Mouse (Mus musculus) kidney, postnatal 0 days (tissue): Measurements from ENCODE around the gene Acp7. TPM values are rescaled to one million over a fixed set of nuclear protein-coding genes. Genes with fewer than 3 reads are reported as not detected.

Experiments used
- ATAC-seq: fragments of 200-750 bp; cut with Nextera tagmentation; replicated peaks from 2 replicates; pipeline ENCODE4 v1.8.0; 2017; ENCODE audit warnings: low read depth, moderate number of reproducible peaks, moderate TSS enrichment, moderate library complexity; ENCODE audit not compliant: low FRiP score
- DNase-seq: peaks from one replicate; pipeline ENCODE4 v3.0.0-alpha.2; 2016; ENCODE audit warnings: low spot score
- H3K27ac ChIP-seq: fragments of 300-500 bp; sonication (generic); 2 replicates; pipeline ENCODE4 v1.5.1; 2014; ENCODE audit warnings: mild to moderate bottlenecking
- H3K27me3 ChIP-seq: fragments of 300-500 bp; sonication (generic); 2 replicates; pipeline ENCODE4 v1.6.1; 2014; ENCODE audit warnings: low read length, mixed read lengths; ENCODE audit not compliant: insufficient read depth
- H3K36me3 ChIP-seq: fragments of 300-500 bp; sonication (generic); 2 replicates; pipeline ENCODE4 v1.6.1; 2014; ENCODE audit warnings: low read length, mixed read lengths; ENCODE audit not compliant: insufficient read depth
- H3K4me1 ChIP-seq: fragments of 300-500 bp; sonication (generic); replicated peaks from 2 replicates; pipeline ENCODE4 v1.6.1; 2014; ENCODE audit warnings: antibody characterized with exemption, low read length, mixed read lengths; ENCODE audit not compliant: insufficient read depth
- H3K4me2 ChIP-seq: fragments of 300-500 bp; sonication (generic); 2 replicates; pipeline ENCODE4 v1.6.1; 2014; ENCODE audit warnings: mild to moderate bottlenecking, low read length, moderate library complexity, mixed read lengths
- H3K4me3 ChIP-seq: fragments of 300-500 bp; sonication (generic); replicated peaks from 2 replicates; pipeline ENCODE4 v1.5.1; 2014; ENCODE audit warnings: low read depth, low read length
- H3K9ac ChIP-seq: fragments of 300-500 bp; sonication (generic); 2 replicates; pipeline ENCODE4 v1.6.1; 2014; ENCODE audit warnings: low read depth, low read length
- H3K9me3 ChIP-seq: fragments of 300-500 bp; sonication (generic); replicated peaks from 2 replicates; pipeline ENCODE4 v1.6.1; 2016; ENCODE audit warnings: low read length, inconsistent platforms, mixed read lengths
- CTCF ChIP-seq: IDR thresholded peaks from 2 replicates; pipeline ENCODE4 v1.5.1; 2016; ENCODE audit warnings: antibody characterized with exemption, low read depth, mild to moderate bottlenecking, moderate library complexity
- WGBS: fragments of 180-500 bp; shearing (Covaris S2); extraction: QIAGEN DNeasy Blood & Tissue Kit; methylation state at CpG from one replicate; pipeline ENCODE4 v1.1.7; 2014; 5-methylcytosine and 5-hydroxymethylcytosine counted together
- polyA plus RNA-seq: library from polyadenylated mRNA; unstranded; fragments of >200 nt; fragmentation: Nextera tagmentation; extraction: Ambion mirVana; gene quantifications from 2 replicates; pipeline ENCODE4 v1.2.1, GENCODE M21; 2015

The Acp7 gene
- polyA plus RNA-seq, 1 experiment from 2014 or later, result not detected

DNA sequence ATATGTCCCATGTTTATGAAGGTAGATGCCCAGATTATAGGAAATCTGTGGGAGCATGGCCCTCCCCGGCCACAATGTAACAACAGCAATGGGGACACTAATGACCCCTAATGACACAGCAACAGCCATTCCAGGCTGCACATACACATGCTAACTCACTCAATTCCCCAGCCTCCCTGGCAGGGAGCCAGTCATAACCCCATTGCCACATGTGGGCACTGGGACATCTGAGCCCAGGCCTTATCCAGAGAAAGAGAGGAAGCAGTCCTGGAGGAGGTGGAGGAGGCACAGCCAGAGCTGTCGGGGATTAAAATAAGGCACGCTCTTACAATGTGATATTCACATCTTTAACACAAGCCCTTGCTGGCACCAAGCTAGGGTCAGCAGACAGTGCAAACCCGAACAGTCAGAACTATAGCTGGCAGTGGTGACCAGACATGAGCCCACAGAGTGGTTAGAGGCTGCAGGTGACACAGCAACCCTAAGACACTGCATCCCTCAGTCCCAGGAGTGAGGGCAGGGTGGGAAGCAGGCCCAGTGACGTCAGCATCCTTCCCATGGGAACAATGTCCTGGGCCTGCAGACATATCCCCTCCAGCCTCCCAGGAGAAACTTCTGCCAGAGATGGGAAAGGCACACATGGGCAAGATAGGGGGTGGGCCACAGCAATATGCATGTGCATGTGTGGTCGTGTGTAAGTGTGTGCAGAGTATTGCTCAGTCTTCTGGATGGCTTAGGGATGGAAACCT lies 44.3 kb downstream of the Acp7 start:
- ATAC-seq (no peak; the same call in 1 of the 2 replicates), DNase-seq (no peak)
- peaks cover 52% of the 10 kb centered on the region for H3K4me1 ChIP-seq
- H3K9me3 ChIP-seq, result no peaks in the 10 kb centered on the region
- H3K4me2 ChIP-seq, result no peak overlapping the region
- H3K4me3 ChIP-seq, result no peak overlapping the region
- H3K27ac ChIP-seq, result no peak overlapping the region
- H3K27me3 ChIP-seq, result no peaks in the 10 kb centered on the region
- no peaks in the 10 kb centered on the region for H3K36me3 ChIP-seq
- TF ChIP-seq CTCF, result no peak
- WGBS, result 53% methylated on average over 6 of the region's 6 CpGs
- H3K9ac ChIP-seq, result 0 out of 2 replicates have a peak overlapping the region, but pooled peaks have one; percentile 8

GRCm38 (mm10) chr7:28585001-28585400 lies 46.1 kb downstream of the Acp7 start:
- Histone ChIP-seq H3K4me1 (peaks cover 54% of the 10 kb centered on the region), H3K4me3 (no peak overlapping the region), H3K9me3 (no peaks in the 10 kb centered on the region), H3K36me3 (no peaks in the 10 kb centered on the region), H3K4me2 (no peak overlapping the region), H3K27ac (peak overlapping the region; percentile 31; the same call in 1 of the 2 replicates), H3K27me3 (no peaks in the 10 kb centered on the region), H3K9ac (0 out of 2 replicates have a peak overlapping the region, but pooled peaks have one; percentile 27)
- ATAC-seq (no peak), DNase-seq (no peak)
- no peak for TF ChIP-seq CTCF
- 52% methylated on average over 6 of the region's 6 CpGs for WGBS

DNA sequence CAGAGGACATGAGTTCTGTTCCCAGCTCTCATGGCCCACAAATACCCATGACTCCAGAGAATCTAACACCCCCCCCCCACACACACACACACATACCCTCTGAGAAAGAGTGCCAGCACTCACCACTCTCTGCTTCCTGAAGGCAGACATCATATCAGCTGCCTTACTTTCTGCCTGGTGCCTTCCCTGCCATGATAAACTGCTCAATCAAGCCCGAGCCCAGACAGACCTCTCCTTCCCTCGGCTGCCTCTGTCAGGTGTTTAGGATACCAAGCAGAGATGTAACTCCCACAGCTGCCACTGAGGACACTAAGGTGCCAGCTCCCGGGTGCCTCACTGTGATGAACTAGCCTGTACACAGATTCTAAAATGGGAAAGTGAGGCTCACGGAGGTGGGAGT lies 46.7 kb downstream of the Acp7 start:
- DNase-seq (no peak), ATAC-seq (no peak)
- WGBS, result 63% methylated on average over 4 of the region's 4 CpGs
- Histone ChIP-seq H3K27me3 (no peaks in the 10 kb centered on the region), H3K4me1 (peaks cover 59% of the 10 kb centered on the region), H3K4me2 (no peak overlapping the region), H3K9me3 (no peaks in the 10 kb centered on the region), H3K27ac (peak overlapping the region; percentile 47; the same call in 1 of the 2 replicates), H3K36me3 (no peaks in the 10 kb centered on the region), H3K9ac (0 out of 2 replicates have a peak overlapping the region, but pooled peaks have one; percentile 27), H3K4me3 (no peak overlapping the region)
- TF ChIP-seq CTCF, result no peak

- no peak overlapping the region for H3K4me2 ChIP-seq
- ATAC-seq, result no peak
- no peak for DNase-seq
Observed at GRCm38 (mm10) chr7:28583570-28584344, 47.4 kb downstream of the Acp7 start.

GRCm38 (mm10) chr7:28582841-28583240 lies 48.3 kb downstream of the Acp7 start:
- no peaks in the 10 kb centered on the region for H3K27me3 ChIP-seq
- WGBS, result 78% methylated on average over 11 of the region's 11 CpGs
- H3K4me1 ChIP-seq, result peaks cover 66% of the 10 kb centered on the region
- ATAC-seq (no peak), DNase-seq (no peak)
- H3K9me3 ChIP-seq, result no peaks in the 10 kb centered on the region
- no peak overlapping the region for H3K4me3 ChIP-seq
- no peaks in the 10 kb centered on the region for H3K36me3 ChIP-seq
- no peak overlapping the region for H3K4me2 ChIP-seq
- no peak overlapping the region for H3K9ac ChIP-seq
- H3K27ac ChIP-seq, result peak overlapping the region; percentile 36; the same call in 1 of the 2 replicates
- no peak for TF ChIP-seq CTCF

More at GRCm38 (mm10) chr7:28583570-28584344, 47.4 kb downstream of the Acp7 start:
- H3K4me1 ChIP-seq, result peaks cover 66% of the 10 kb centered on the region
- peak overlapping the region; percentile 47; the same call in 1 of the 2 replicates for H3K27ac ChIP-seq
- H3K9ac ChIP-seq, result no peak overlapping the region
- no peaks in the 10 kb centered on the region for H3K9me3 ChIP-seq
- no peak for TF ChIP-seq CTCF
- H3K36me3 ChIP-seq, result no peaks in the 10 kb centered on the region
- H3K27me3 ChIP-seq, result no peaks in the 10 kb centered on the region
- H3K4me3 ChIP-seq, result no peak overlapping the region
- 67% methylated on average over 8 of the region's 8 CpGs for WGBS

- Histone ChIP-seq H3K4me1 (peaks cover 65% of the 10 kb centered on the region), H3K9me3 (no peaks in the 10 kb centered on the region), H3K27me3 (no peaks in the 10 kb centered on the region), H3K4me3 (no peak overlapping the region), H3K27ac (no peak overlapping the region), H3K4me2 (no peak overlapping the region), H3K9ac (no peak overlapping the region), H3K36me3 (no peaks in the 10 kb centered on the region)
- TF ChIP-seq CTCF, result no peak
- 84% methylated on average over 4 of the region's 4 CpGs for WGBS
- no peak for ATAC-seq
- DNase-seq, result no peak
Observed at GRCm38 (mm10) chr7:28581721-28582120, 49.4 kb downstream of the Acp7 start.
